Mouse (Mus musculus) CH12.LX (cell line): ENCODE measurements around the gene Pex19. TPM values are rescaled to one million over a fixed set of nuclear protein-coding genes. Genes with fewer than 3 reads are reported as not detected.

Experiments
- DNase-seq: peaks from one replicate; pipeline ENCODE4 v3.0.0-alpha.2; 2013; ENCODE audit errors: extremely low read depth
- H3K27ac ChIP-seq: 2 replicates; pipeline ENCODE4 v1.5.1; 2012; ENCODE audit warnings: low read depth, mild to moderate bottlenecking, control low read depth, moderate library complexity; ENCODE audit not compliant: insufficient read depth
- H3K27me3 ChIP-seq: replicated peaks from 2 replicates; pipeline ENCODE3; 2012; ENCODE audit warnings: inconsistent platforms
- H3K36me3 ChIP-seq, 2 experiments: replicated peaks in 1 of 2; 2 replicates each; pipeline versions ENCODE3 to v1.6.1; 2012; ENCODE audit warnings: inconsistent platforms in 1 of 2, low read length in 1 of 2, mild to moderate bottlenecking in 1 of 2, mixed read lengths in 1 of 2, moderate library complexity in 1 of 2; ENCODE audit not compliant: control insufficient read depth in 1 of 2, insufficient read depth in 1 of 2
- H3K4me1 ChIP-seq, 2 experiments: 2 replicates each; pipeline ENCODE4 v1.6.1; 2012; ENCODE audit warnings: inconsistent platforms in 1 of 2, moderate library complexity in 1 of 2; ENCODE audit not compliant: insufficient read depth in 2 of 2, control insufficient read depth in 1 of 2
- H3K4me2 ChIP-seq: 2 replicates; pipeline ENCODE4 v1.6.1; 2012; ENCODE audit warnings: low read depth, mild to moderate bottlenecking, control low read depth; ENCODE audit not compliant: poor library complexity, insufficient read depth, severe bottlenecking
- H3K4me3 ChIP-seq, 3 experiments: fragments of 150-350 bp in 1 of 3; sonication (generic) in 1 of 3; replicated peaks in 1 of 3; 2 replicates each; pipeline versions ENCODE3 to v1.5.1; 2011 to 2012; ENCODE audit warnings: low read depth in 2 of 3, low read length in 2 of 3, mild to moderate bottlenecking in 2 of 3, moderate library complexity in 2 of 3, control low read depth in 1 of 3, improper control_type of control experiment in 1 of 3, inconsistent platforms in 1 of 3, mixed read lengths in 1 of 3; ENCODE audit not compliant: poor library complexity in 1 of 3
- H3K79me2 ChIP-seq: replicated peaks from 2 replicates; pipeline ENCODE4 v1.6.1; 2012; ENCODE audit warnings: mild to moderate bottlenecking, moderate library complexity; ENCODE audit not compliant: control insufficient read depth, poor library complexity, insufficient read depth, severe bottlenecking; ENCODE audit errors: extremely low read depth
- H3K9ac ChIP-seq: 2 replicates; pipeline ENCODE4 v1.6.1; 2012; ENCODE audit warnings: low read depth, mild to moderate bottlenecking, control low read depth, moderate library complexity; ENCODE audit not compliant: insufficient read depth
- H3K9me3 ChIP-seq: replicated peaks from 2 replicates; pipeline ENCODE3; 2012; ENCODE audit warnings: low read length, inconsistent platforms, mixed read lengths
- CHD2 ChIP-seq: IDR thresholded peaks from 2 replicates; pipeline ENCODE4 v1.6.1; 2011; ENCODE audit warnings: low read length, improper control_type of control experiment
- CTCF ChIP-seq, 2 experiments: IDR thresholded peaks in 1 of 2; conservative IDR thresholded peaks in 1 of 2; 2 replicates each; pipeline ENCODE4 v1.5.1; 2011 to 2012; ENCODE audit warnings: low read depth in 2 of 2, low read length in 2 of 2, improper control_type of control experiment in 1 of 2, inconsistent platforms in 1 of 2, mild to moderate bottlenecking in 1 of 2, moderate library complexity in 1 of 2
- EP300 ChIP-seq: IDR thresholded peaks from 2 replicates; pipeline ENCODE4 v1.6.1; 2011; ENCODE audit warnings: low read length, improper control_type of control experiment
- GABPA ChIP-seq: IDR thresholded peaks from 2 replicates; pipeline ENCODE4 v1.6.1; 2012; ENCODE audit warnings: low read depth, low read length, improper control_type of control experiment, inconsistent platforms; ENCODE audit not compliant: insufficient replicate concordance
- HCFC1 ChIP-seq: IDR thresholded peaks from 2 replicates; pipeline ENCODE4 v1.6.1; 2012; ENCODE audit warnings: low read depth, mild to moderate bottlenecking, inconsistent platforms, low read length, improper control_type of control experiment
- IRF4 ChIP-seq: IDR thresholded peaks from 2 replicates; pipeline ENCODE4 v1.6.1; 2014; ENCODE audit warnings: low read depth, mild to moderate bottlenecking, inconsistent platforms, low read length, improper control_type of control experiment
- JUN ChIP-seq: IDR thresholded peaks from 2 replicates; pipeline ENCODE4 v1.6.1; 2011; ENCODE audit warnings: low read depth, mild to moderate bottlenecking, low read length, improper control_type of control experiment, moderate library complexity; ENCODE audit not compliant: insufficient read depth
- JUND ChIP-seq: conservative IDR thresholded peaks from 2 replicates; pipeline ENCODE4 v1.6.1; 2011; ENCODE audit warnings: low read depth, low read length, improper control_type of control experiment
- KAT2A ChIP-seq: IDR thresholded peaks from 2 replicates; pipeline ENCODE4 v1.6.1; 2012; ENCODE audit warnings: low read length, improper control_type of control experiment, inconsistent platforms; ENCODE audit not compliant: insufficient replicate concordance
- MAFK ChIP-seq: IDR thresholded peaks from 2 replicates; pipeline ENCODE4 v1.6.1; 2011; ENCODE audit warnings: low read length, improper control_type of control experiment; ENCODE audit not compliant: insufficient replicate concordance
- MAX ChIP-seq: IDR thresholded peaks from 2 replicates; pipeline ENCODE4 v1.6.1; 2011; ENCODE audit warnings: low read length, improper control_type of control experiment
- MAZ ChIP-seq: IDR thresholded peaks from 2 replicates; pipeline ENCODE4 v1.6.1; 2012; ENCODE audit warnings: low read depth, mild to moderate bottlenecking, inconsistent platforms, low read length, improper control_type of control experiment, moderate library complexity
- MEF2A ChIP-seq: IDR thresholded peaks from 2 replicates; pipeline ENCODE4 v1.6.1; 2014; ENCODE audit warnings: low read depth, mild to moderate bottlenecking, inconsistent platforms, low read length, improper control_type of control experiment, borderline replicate concordance
- MXI1 ChIP-seq: IDR thresholded peaks from 2 replicates; pipeline ENCODE4 v1.6.1; 2011; ENCODE audit warnings: mild to moderate bottlenecking, low read depth, low read length, improper control_type of control experiment
- MYC ChIP-seq: IDR thresholded peaks from 2 replicates; pipeline ENCODE4 v1.6.1; 2011; ENCODE audit warnings: low read depth, mild to moderate bottlenecking, improper control_type of control experiment, low read length
- NELFE ChIP-seq: IDR thresholded peaks from 2 replicates; pipeline ENCODE4 v1.6.1; 2011; ENCODE audit warnings: low read depth, low read length, improper control_type of control experiment
- NRF1 ChIP-seq: IDR thresholded peaks from 2 replicates; pipeline ENCODE4 v1.6.1; 2014; ENCODE audit warnings: low read depth, mild to moderate bottlenecking, inconsistent platforms, low read length, improper control_type of control experiment, moderate library complexity
- PAX5 ChIP-seq: IDR thresholded peaks from 2 replicates; pipeline ENCODE4 v1.6.1; 2012; ENCODE audit warnings: low read length, inconsistent platforms, mixed read lengths
- POLR2A ChIP-seq: IDR thresholded peaks from 2 replicates; pipeline ENCODE4 v1.6.1; 2011; ENCODE audit warnings: low read depth, mild to moderate bottlenecking, improper control_type of control experiment, low read length
- RAD21 ChIP-seq: IDR thresholded peaks from 2 replicates; pipeline ENCODE4 v1.6.1; 2011; ENCODE audit warnings: low read depth, mild to moderate bottlenecking, low read length, improper control_type of control experiment, moderate library complexity
- RCOR1 ChIP-seq: conservative IDR thresholded peaks from 2 replicates; pipeline ENCODE4 v1.6.1; 2012; ENCODE audit warnings: low read depth, mild to moderate bottlenecking, inconsistent platforms, low read length, improper control_type of control experiment
- SIN3A ChIP-seq: IDR thresholded peaks from 2 replicates; pipeline ENCODE4 v1.6.1; 2012; ENCODE audit warnings: low read length, improper control_type of control experiment, inconsistent platforms
- SMC3 ChIP-seq: IDR thresholded peaks from 2 replicates; pipeline ENCODE4 v1.6.1; 2011; ENCODE audit warnings: low read depth, low read length, improper control_type of control experiment
- TBP ChIP-seq: conservative IDR thresholded peaks from 2 replicates; pipeline ENCODE4 v1.6.1; 2011; ENCODE audit warnings: low read depth, low read length, improper control_type of control experiment
- TCF12 ChIP-seq: IDR thresholded peaks from 2 replicates; pipeline ENCODE4 v1.6.1; 2014; ENCODE audit warnings: low read depth, mild to moderate bottlenecking, inconsistent platforms, low read length, improper control_type of control experiment
- UBTF ChIP-seq: IDR thresholded peaks from 2 replicates; pipeline ENCODE4 v1.6.1; 2012; ENCODE audit warnings: low read depth, mild to moderate bottlenecking, inconsistent platforms, low read length, improper control_type of control experiment, moderate library complexity
- USF1 ChIP-seq: IDR thresholded peaks from 2 replicates; pipeline ENCODE4 v1.6.1; 2014; ENCODE audit warnings: low read depth, mild to moderate bottlenecking, inconsistent platforms, low read length, improper control_type of control experiment
- USF2 ChIP-seq: conservative IDR thresholded peaks from 2 replicates; pipeline ENCODE4 v1.6.1; 2011; ENCODE audit warnings: low read depth, low read length, improper control_type of control experiment
- ZC3H11A ChIP-seq: IDR thresholded peaks from 2 replicates; pipeline ENCODE4 v1.6.1; 2012; ENCODE audit warnings: low read depth, mild to moderate bottlenecking, inconsistent platforms, low read length, improper control_type of control experiment
- ZKSCAN1 ChIP-seq: IDR thresholded peaks from 2 replicates; pipeline ENCODE4 v1.6.1; 2012; ENCODE audit warnings: low read depth, inconsistent platforms, low read length, improper control_type of control experiment, borderline replicate concordance
- ZNF384 ChIP-seq: IDR thresholded peaks from 2 replicates; pipeline ENCODE4 v1.6.1; 2012; ENCODE audit warnings: low read depth, low read length, improper control_type of control experiment, inconsistent platforms
- dilution Hi-C: fragments of 300-500 bp; cut with MboI; formaldehyde crosslinking; loops from 2 replicates; pipeline ENCODE4 v1.14.3; 2020; ENCODE audit warnings: low sequenced_read_pairs; ENCODE audit not compliant: extremely low pct_unique_long_range_greater_than_20kb, extremely low pct_ligation_motif_present
- in situ Hi-C: fragments of 300-500 bp; cut with MboI; formaldehyde crosslinking; loops from 3 replicates; pipeline ENCODE4 v1.14.3; 2019; ENCODE audit warnings: low sequenced_read_pairs, low pct_ligation_motif_present, low pct_unique_long_range_greater_than_20kb, mixed read lengths
- polyA plus RNA-seq: library from polyadenylated mRNA; unstranded; fragments of >175 nt; gene quantifications from 2 replicates; pipeline ENCODE4 v1.2.1, GENCODE M21; 2012; ENCODE audit warnings: low read depth; ENCODE audit not compliant: insufficient read length
- total RNA-seq, 2 experiments: library from RNA; depleted of rRNA; stranded (reverse); fragments of 300-350 nt in 1 of 2; fragments of >200 nt in 1 of 2; gene quantifications; 2 replicates each; pipeline ENCODE4 v1.2.3; 2012 to 2014

Gene Pex19
- total and polyA plus RNA-seq, 3 experiments, result 43.5 to 58.2 (median 53.6) TPM

GRCm38 (mm10) chr1:172077981-172078380, 48.6 kb upstream of the Pex19 start:
- dilution Hi-C loops, result no loop called here
- no peak for TF ChIP-seq JUND
- no peak for TF ChIP-seq RCOR1
- Histone ChIP-seq H3K9me3 (no peaks in the 10 kb centered on the region), H3K9ac (no peak overlapping the region), H3K27ac (no peak overlapping the region), H3K4me1 (peaks cover 0 to 10% of the 10 kb centered on the region in 2 experiments; a peak in 1 of 4 replicates), H3K4me2 (no peak overlapping the region), H3K4me3 (no peak overlapping the region), H3K79me2 (peaks cover 22% of the 10 kb centered on the region), H3K36me3 (peaks cover 54 to 73% of the 10 kb centered on the region in 2 experiments), H3K27me3 (no peaks in the 10 kb centered on the region)
- in situ Hi-C loops, result no loop called here
- no peak for DNase-seq

GRCm38 (mm10) chr1:172082101-172082898, 44.3 kb upstream of the Pex19 start, which contains the start of the genes Copa and Ncstn:
Gene Copa (plus strand): TSS chr1:172082529.
Gene Ncstn (minus strand): TSS chr1:172082795.
- dilution Hi-C loops, result no loop called here
- H3K79me2 ChIP-seq, result peaks cover 55% of the 10 kb centered on the region
- peaks cover 19 to 43% of the 10 kb centered on the region in 2 experiments for H3K36me3 ChIP-seq
- peak within 1 kb of the TSS; percentile 76 to 100 (median 81) for H3K4me3 ChIP-seq
- H3K9me3 ChIP-seq, result no peaks in the 10 kb centered on the region
- peak within 1 kb of the TSS; percentile 96 for H3K4me2 ChIP-seq
- in situ Hi-C loops, result no loop called here
- DNase-seq, result peak; percentile 91
- peaks cover 4 to 35% of the 10 kb centered on the region in 2 experiments; a peak in 3 of 4 replicates for H3K4me1 ChIP-seq
- H3K27me3 ChIP-seq, result no peaks in the 10 kb centered on the region
- H3K9ac ChIP-seq, result peak within 1 kb of the TSS; percentile 98
- peak within 1 kb of the TSS; percentile 34; the same call in 1 of the 2 replicates for H3K27ac ChIP-seq
- no peak for TF ChIP-seq EP300
- 0 out of 2 replicates have a peak, but pooled peaks have one; percentile 36 for TF ChIP-seq MAZ
- no peak for TF ChIP-seq MAX
- peak; percentile 81 for TF ChIP-seq TBP
- no peak for TF ChIP-seq UBTF
- no peak for TF ChIP-seq JUN
- no peak for TF ChIP-seq ZNF384
- no peak for TF ChIP-seq PAX5
- no peak; the same call in 1 of the 2 replicates for TF ChIP-seq GABPA
- TF ChIP-seq IRF4, result peak; percentile 60; the same call in 1 of the 2 replicates
- peak; percentile 51; the same call in 1 of the 2 replicates for TF ChIP-seq NRF1
- TF ChIP-seq POLR2A, result peak; percentile 90
- no peak for TF ChIP-seq USF1
- no peak for TF ChIP-seq RCOR1
- no peak for TF ChIP-seq CHD2
- TF ChIP-seq MEF2A, result peak; percentile 65; the same call in 1 of the 2 replicates
- TF ChIP-seq JUND, result no peak
- no peak for TF ChIP-seq SMC3
- TF ChIP-seq TCF12, result peak; percentile 89
- TF ChIP-seq MAFK, result no peak
- TF ChIP-seq RAD21, result no peak
- no peak for TF ChIP-seq USF2
- peak; percentile 53; the same call in 1 of the 2 replicates for TF ChIP-seq KAT2A
- TF ChIP-seq HCFC1, result peak; percentile 88
- peak; percentile 74 for TF ChIP-seq SIN3A
- TF ChIP-seq NELFE, result peak; percentile 58; the same call in 1 of the 2 replicates
- no peak for TF ChIP-seq MYC
- TF ChIP-seq ZKSCAN1, result no peak
- peak; percentile 41; the same call in 1 of the 2 replicates for TF ChIP-seq MXI1
- TF ChIP-seq CTCF (conservative IDR thresholded peaks at IDR 0.05 in 1 of 2, IDR thresholded peaks at IDR 0.05 in 1 of 2; ENCODE audit: low read depth in 2 of 2, low read length in 2 of 2), result 0 out of 4 replicates have a peak, but pooled peaks of 1 of the 2 experiments have one; percentile 1
- TF ChIP-seq ZC3H11A, result no peak
